Mouse (Mus musculus) hindbrain, embryonic 15.5 days (tissue): Measurements from ENCODE around the gene Oard1. TPM values are rescaled to one million over a fixed set of nuclear protein-coding genes. Genes with fewer than 3 reads are reported as not detected.

Experiments
- ATAC-seq: fragments of 200-750 bp; cut with Nextera tagmentation; 2 replicates; pipeline ENCODE4 v1.8.0; 2017; ENCODE audit warnings: low read depth, moderate number of reproducible peaks, moderate TSS enrichment; ENCODE audit not compliant: low FRiP score
- H3K27ac ChIP-seq: fragments of 300-500 bp; sonication (generic); replicated peaks from 2 replicates; pipeline ENCODE4 v1.5.1; 2015; ENCODE audit warnings: mild to moderate bottlenecking, inconsistent platforms
- H3K27me3 ChIP-seq: fragments of 300-500 bp; sonication (generic); 2 replicates; pipeline ENCODE4 v1.6.1; 2015; ENCODE audit warnings: control low read depth, inconsistent platforms
- H3K36me3 ChIP-seq: fragments of 300-500 bp; sonication (generic); 2 replicates; pipeline ENCODE4 v1.6.1; 2015; ENCODE audit warnings: control low read depth, inconsistent platforms
- H3K4me1 ChIP-seq: fragments of 300-500 bp; sonication (generic); replicated peaks from 2 replicates; pipeline ENCODE4 v1.6.1; 2015; ENCODE audit warnings: control low read depth, inconsistent platforms
- H3K4me2 ChIP-seq: fragments of 300-500 bp; sonication (generic); 2 replicates; pipeline ENCODE4 v1.6.1; 2015; ENCODE audit warnings: moderate library complexity, mild to moderate bottlenecking, inconsistent platforms
- H3K4me3 ChIP-seq: fragments of 300-500 bp; sonication (generic); 2 replicates; pipeline ENCODE4 v1.5.1; 2015; ENCODE audit warnings: mild to moderate bottlenecking, inconsistent platforms
- H3K9ac ChIP-seq: fragments of 300-500 bp; sonication (generic); 2 replicates; pipeline ENCODE4 v1.6.1; 2015; ENCODE audit warnings: inconsistent platforms
- H3K9me3 ChIP-seq: fragments of 300-500 bp; sonication (generic); 2 replicates; pipeline ENCODE4 v1.6.1; 2016; ENCODE audit warnings: control low read depth, inconsistent platforms
- WGBS: fragments of 180-500 bp; shearing (Covaris S2); methylation state at CpG from one replicate; pipeline ENCODE4 v1.1.7; 2015; 5-methylcytosine and 5-hydroxymethylcytosine counted together
- polyA plus RNA-seq: library from polyadenylated mRNA; unstranded; fragments of >200 nt; fragmentation: Nextera tagmentation; extraction: Ambion mirVana; gene quantifications from 2 replicates; pipeline ENCODE4 v1.2.1, GENCODE M21; 2015

Oard1 gene
- 35.1 TPM in 2 replicates for polyA plus RNA-seq

DNA sequence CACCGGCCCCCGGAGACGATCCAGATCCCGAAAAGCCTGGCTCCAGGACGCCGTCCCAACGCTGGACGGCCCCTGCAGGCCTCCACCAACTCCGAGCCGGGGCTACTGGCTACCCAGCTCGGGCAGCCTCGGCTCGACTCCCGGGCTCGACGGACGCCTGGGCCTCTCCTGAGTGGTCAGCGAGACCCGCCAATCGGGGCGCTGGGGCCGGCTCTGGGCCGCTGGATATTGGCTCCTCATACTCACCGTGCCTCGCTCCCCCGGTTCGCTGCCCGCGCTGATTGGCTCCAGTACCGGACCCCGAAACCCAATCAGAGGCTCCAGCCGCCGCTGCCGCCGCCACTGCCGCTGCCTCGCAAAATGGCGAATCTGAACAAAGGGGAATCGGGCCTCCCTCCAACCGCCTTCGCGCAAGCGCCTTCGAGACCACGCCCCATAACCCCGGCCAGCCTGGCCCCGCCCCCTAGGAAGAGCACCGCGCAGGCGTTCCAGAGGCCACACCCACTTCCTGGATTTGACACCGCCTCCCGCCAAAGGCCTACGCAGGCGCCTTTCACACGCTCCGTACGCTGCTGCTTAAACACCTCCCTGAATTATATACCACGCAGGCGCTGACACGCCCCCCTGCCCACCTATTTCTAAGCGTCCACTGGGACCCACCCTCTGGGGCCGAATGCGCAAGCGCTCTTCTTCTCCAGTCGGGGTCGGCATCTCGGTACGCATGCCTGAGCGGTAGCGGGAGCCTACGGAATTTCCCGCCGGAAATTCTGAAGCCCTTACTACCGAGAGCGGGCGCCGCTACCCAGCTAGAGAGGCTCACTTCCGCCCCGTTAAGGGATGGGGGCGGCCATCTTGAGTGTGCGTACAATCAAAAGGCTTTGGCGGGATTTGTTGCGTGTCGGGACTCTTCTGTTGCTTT, at the start of gene Oard1, which contains the start of gene Nfya:
Oard1 (plus strand) TSS at position 635 of the 919 bp plus-strand sequence.
Nfya (minus strand) TSS at position 527 of the 919 bp plus-strand sequence.
- peak; percentile 98 for ATAC-seq
- Histone ChIP-seq H3K4me3 (peak within 1 kb of the TSS; percentile 64), H3K4me2 (peak within 1 kb of the TSS; percentile 85), H3K27ac (peak within 1 kb of the TSS; percentile 96), H3K4me1 (peaks cover 32% of the 10 kb centered on the region), H3K9ac (peak within 1 kb of the TSS; percentile 88), H3K9me3 (no peaks in the 10 kb centered on the region), H3K36me3 (no peaks in the 10 kb centered on the region), H3K27me3 (no peaks in the 10 kb centered on the region)
- under 1% methylated on average over 84 of the region's 84 CpGs for WGBS

DNA sequence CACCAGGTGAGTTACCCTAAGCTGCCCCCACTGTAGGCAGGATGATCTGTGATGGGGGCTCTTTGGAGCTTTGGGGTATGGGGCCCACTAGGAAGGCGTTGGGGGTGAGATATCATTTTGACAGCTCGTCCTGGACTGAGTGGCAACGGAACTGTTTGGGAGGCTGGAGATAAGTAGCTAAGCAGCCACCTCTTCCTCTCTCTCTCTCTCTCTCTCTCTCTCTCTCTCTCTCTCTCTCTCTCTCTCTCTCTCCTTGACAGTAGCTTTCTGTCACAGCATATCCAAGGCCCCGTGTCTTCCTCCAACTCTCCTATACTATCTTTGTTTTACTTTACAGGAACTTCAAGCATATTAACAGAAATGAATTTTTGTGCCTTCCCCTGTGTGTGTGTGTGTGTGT, 49.4 kb upstream of the Oard1 start:
- WGBS: 94% methylated on average over 4 of the region's 4 CpGs
- Histone ChIP-seq H3K27me3 (no peaks in the 10 kb centered on the region), H3K27ac (no peak overlapping the region), H3K9ac (no peak overlapping the region), H3K4me3 (no peak overlapping the region), H3K36me3 (no peaks in the 10 kb centered on the region), H3K9me3 (no peaks in the 10 kb centered on the region), H3K4me2 (no peak overlapping the region), H3K4me1 (peaks cover 6% of the 10 kb centered on the region; the same call in 1 of the 2 replicates)
- no peak for ATAC-seq

DNA sequence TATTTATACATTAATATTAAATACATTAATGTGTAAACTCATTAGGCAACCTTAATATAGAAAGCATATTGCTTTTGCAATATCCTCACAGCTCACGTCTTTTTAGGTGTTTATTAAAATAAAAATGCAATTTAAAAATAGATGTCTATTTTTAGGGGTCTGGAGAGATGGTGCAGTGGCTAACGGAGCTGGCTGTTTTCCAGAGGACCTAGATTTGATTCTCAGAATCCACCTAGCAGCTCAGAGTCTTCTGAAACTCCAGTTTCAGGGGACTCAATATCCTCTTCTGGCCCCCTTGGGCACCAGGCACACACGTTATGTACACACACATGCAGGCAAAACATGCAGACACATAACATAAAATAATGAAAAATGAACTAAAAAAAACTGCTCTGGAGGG, 47.5 kb upstream of the Oard1 start:
- Histone ChIP-seq H3K4me3 (no peak overlapping the region), H3K9me3 (no peaks in the 10 kb centered on the region)

DNA sequence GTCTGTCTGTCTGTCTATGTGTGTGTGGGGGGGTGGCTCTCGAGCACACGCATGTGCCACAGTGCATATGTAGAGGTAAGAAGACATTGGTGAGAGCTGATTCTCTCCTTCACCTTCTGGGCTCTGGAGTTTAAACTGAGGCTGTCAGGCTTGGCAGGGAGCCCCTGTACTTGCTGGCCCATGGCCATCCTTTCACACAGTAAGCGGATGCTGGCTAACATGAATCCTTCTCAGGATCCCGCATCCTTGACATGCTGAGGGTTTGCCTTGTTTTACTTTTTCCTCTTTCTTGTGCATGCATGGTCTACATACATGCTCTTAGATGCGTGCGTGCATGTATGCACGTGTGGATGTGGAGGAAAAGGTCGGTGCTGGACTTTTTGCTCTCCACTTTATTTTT, 46.8 kb upstream of the Oard1 start:
- Histone ChIP-seq H3K4me1 (peaks cover 6% of the 10 kb centered on the region; the same call in 1 of the 2 replicates), H3K9ac (no peak overlapping the region), H3K9me3 (no peaks in the 10 kb centered on the region), H3K36me3 (no peaks in the 10 kb centered on the region), H3K27me3 (no peaks in the 10 kb centered on the region), H3K4me3 (no peak overlapping the region), H3K27ac (no peak overlapping the region), H3K4me2 (no peak overlapping the region)
- no peak for ATAC-seq
- 81% methylated on average over 8 of the region's 8 CpGs for WGBS

More for the DNA sequence above, 47.5 kb upstream of the Oard1 start:
- no peak overlapping the region for H3K4me2 ChIP-seq
- WGBS: 71% methylated on average over 3 of the region's 3 CpGs
- peaks cover 6% of the 10 kb centered on the region; the same call in 1 of the 2 replicates for H3K4me1 ChIP-seq
- no peak overlapping the region for H3K9ac ChIP-seq
- no peaks in the 10 kb centered on the region for H3K36me3 ChIP-seq
- no peak overlapping the region for H3K27ac ChIP-seq
- no peak for ATAC-seq
- H3K27me3 ChIP-seq: no peaks in the 10 kb centered on the region

DNA sequence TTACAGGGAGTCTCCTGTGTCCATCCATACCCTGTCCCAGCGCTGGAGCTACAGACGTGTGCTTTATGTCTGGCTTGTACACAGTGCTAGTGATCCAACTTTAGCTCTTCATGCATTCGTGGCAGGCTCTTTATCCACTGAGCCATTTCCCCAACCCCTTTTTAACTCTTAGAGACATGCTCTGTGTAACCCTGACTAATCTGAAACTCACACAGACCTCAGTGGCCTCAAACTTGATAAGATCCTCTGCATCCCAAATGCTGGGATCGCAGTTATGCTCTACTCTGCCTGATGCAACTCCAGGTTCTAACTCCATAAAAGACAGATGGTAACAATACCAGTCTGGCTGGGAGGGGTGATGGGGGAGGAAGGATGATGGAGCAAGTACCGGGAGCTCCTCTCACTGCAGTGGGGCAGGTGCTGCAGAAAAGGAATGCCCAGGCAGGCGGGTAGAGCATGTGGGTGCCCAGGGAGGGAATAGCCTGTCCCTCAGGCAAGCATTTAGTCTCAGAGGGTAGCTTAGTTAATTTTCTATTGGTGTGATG, 46.3 kb upstream of the Oard1 start:
- Histone ChIP-seq H3K4me2 (no peak overlapping the region), H3K27ac (no peak overlapping the region), H3K9ac (no peak overlapping the region), H3K4me1 (peaks cover 6% of the 10 kb centered on the region; the same call in 1 of the 2 replicates), H3K4me3 (no peak overlapping the region), H3K9me3 (no peaks in the 10 kb centered on the region), H3K27me3 (no peaks in the 10 kb centered on the region), H3K36me3 (no peaks in the 10 kb centered on the region)
- no peak for ATAC-seq
- 74% methylated on average over 6 of the region's 6 CpGs for WGBS

DNA sequence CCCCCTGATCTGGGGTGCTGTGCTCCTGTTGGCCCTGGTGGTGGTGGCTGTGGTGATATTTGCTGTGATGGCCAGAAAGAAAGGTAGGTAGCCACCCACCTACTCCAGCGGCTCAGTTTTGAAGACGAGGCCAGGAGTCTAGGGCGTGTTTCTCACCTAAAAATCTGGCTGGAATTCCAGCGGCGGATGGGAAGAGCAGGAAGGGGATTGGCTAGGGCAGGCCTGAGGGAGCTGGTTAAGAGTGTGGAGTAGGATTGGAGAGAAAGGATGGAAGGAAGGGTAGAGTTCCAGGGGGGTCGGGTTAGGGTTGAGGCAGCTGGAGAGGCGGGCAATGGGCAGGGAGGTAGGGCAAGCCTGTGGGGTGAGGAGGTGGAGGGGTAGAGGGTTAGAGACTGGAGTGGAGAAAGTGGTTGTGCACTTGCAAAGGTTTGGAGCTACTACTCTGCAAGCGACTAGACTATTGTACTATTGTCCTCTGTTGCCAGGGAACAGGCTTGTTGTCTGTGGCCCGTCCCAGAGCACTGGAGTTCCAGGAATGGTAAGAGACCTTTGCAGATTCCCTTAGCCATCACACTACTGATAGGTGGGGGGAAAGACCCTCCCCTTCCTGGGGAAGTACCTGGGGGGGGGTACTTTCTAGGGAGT, 44.2 kb upstream of the Oard1 start:
- Histone ChIP-seq H3K9ac (no peak overlapping the region), H3K9me3 (no peaks in the 10 kb centered on the region), H3K4me2 (no peak overlapping the region), H3K4me1 (peaks cover 6% of the 10 kb centered on the region; the same call in 1 of the 2 replicates), H3K27me3 (no peaks in the 10 kb centered on the region), H3K27ac (no peak overlapping the region), H3K4me3 (no peak overlapping the region), H3K36me3 (no peaks in the 10 kb centered on the region)
- 70% methylated on average over 9 of the region's 9 CpGs for WGBS
- ATAC-seq: no peak

DNA sequence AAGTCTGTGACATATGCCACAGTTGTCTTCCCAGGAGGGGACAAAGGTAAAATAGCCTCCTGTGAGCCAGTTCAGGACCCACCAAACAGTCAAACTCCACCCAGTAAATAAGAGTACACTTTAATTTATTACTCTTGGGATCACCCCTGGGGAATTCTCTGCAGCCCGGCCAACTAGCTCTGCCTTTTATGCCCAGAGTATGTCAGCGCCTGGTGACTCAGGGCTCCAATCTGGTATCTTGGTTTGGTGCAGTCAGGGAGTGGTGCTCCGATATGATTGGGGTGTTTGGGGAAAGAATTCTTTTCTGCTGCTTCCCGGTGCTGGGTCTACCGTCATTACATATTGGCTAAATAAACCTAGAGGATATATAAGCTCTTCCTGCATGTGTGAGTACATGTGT, 43.0 kb upstream of the Oard1 start:
- Histone ChIP-seq H3K9me3 (no peaks in the 10 kb centered on the region), H3K4me3 (no peak overlapping the region), H3K36me3 (no peaks in the 10 kb centered on the region), H3K9ac (no peak overlapping the region), H3K27ac (no peak overlapping the region), H3K4me2 (no peak overlapping the region), H3K27me3 (no peaks in the 10 kb centered on the region), H3K4me1 (peaks cover 6% of the 10 kb centered on the region; the same call in 1 of the 2 replicates)
- ATAC-seq: no peak
- WGBS: 89% methylated on average over 5 of the region's 5 CpGs

DNA sequence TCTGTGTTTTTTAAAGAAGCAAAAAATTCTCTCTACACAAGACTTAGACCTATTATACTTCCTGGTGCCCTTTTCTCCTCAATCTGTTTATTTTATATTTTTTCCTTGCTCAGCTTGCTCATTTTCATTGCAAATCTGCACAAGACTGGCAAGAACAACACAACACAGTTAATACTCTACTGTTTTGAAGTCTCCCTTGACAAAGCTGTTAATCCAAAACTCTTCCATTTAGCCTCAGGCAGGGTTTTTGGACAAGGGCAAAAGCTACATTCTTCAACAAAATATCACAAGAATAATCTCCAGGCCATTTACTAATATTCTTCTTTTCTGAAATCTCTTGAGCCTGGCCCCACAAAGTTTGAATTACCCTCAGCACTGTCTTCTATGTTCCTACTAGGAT, 38.2 kb upstream of the Oard1 start:
- Histone ChIP-seq H3K27me3 (no peaks in the 10 kb centered on the region), H3K4me2 (no peak overlapping the region), H3K4me1 (no peaks in the 10 kb centered on the region), H3K27ac (no peak overlapping the region), H3K4me3 (no peak overlapping the region), H3K36me3 (no peaks in the 10 kb centered on the region), H3K9ac (no peak overlapping the region), H3K9me3 (no peaks in the 10 kb centered on the region)
- ATAC-seq: no peak

DNA sequence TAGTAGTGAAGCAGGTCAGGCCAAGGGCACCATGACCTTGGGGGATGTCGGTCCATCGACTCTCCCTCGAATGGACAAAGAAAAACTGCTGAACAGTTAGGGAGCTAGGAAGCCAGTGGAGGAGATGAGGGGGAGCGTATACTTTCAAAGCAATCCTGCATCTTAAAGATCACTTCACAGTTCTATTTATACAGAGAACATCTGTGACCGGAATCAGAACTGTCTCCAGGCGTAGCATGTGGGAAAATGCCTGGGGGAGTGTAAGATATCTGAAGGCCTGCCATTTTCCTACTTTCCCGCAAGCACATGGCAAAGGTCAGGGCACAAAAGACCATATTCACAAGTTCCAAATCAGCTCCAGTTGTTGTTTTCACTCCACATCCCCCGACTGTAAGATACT, 36.8 kb upstream of the Oard1 start:
- no peaks in the 10 kb centered on the region for H3K27me3 ChIP-seq
- 86% methylated on average over 8 of the region's 8 CpGs for WGBS
- no peak for ATAC-seq
- H3K4me1 ChIP-seq: no peaks in the 10 kb centered on the region
- no peaks in the 10 kb centered on the region for H3K36me3 ChIP-seq
- no peak overlapping the region for H3K4me3 ChIP-seq
- H3K4me2 ChIP-seq: no peak overlapping the region
- no peak overlapping the region for H3K27ac ChIP-seq
- H3K9ac ChIP-seq: no peak overlapping the region
- H3K9me3 ChIP-seq: no peaks in the 10 kb centered on the region

DNA sequence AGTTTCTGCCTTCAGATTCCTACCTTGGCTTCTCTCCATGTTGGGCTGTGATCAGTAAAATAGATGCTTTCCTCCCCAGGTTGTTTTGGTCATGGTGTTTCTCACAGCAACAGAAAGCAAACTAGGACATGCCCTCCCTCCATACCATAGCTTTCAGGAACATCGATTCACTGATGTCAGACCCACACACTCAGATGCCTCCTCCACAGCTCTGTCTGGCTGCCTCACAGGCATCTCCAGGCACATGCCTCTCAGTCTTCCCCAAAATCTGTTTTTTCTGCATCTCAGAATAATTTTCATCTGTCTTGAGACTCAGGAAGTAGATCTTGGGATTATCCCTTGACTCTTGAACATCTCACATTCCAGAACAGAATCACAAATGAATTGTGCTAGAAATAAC, 33.7 kb upstream of the Oard1 start:
- Histone ChIP-seq H3K27ac (no peak overlapping the region), H3K4me3 (no peak overlapping the region)
- no peak for ATAC-seq

DNA sequence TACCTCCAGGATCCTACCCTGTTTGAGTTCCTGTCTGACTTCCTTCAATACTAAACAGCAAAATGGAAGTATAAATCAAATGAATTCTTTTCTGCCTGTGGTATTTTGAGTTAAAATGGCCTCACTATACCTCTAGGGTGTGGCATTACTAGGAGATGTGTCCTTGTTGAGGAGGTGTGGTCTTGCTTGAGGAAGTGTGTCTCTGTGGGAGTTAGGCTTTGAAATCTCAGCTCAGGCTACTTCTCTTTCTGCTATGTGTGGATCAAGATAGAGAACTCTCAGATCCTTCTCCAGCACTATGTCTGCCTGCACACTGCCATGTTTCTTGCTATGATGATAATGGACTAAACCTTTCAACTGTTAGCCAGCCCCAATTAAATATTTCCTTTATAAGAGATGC, 30.8 kb upstream of the Oard1 start:
- H3K36me3 ChIP-seq: no peaks in the 10 kb centered on the region
- no peak overlapping the region for H3K9ac ChIP-seq
- no peak overlapping the region for H3K4me3 ChIP-seq
- no peak overlapping the region for H3K27ac ChIP-seq
- no peaks in the 10 kb centered on the region for H3K4me1 ChIP-seq
- no peaks in the 10 kb centered on the region for H3K27me3 ChIP-seq
- H3K4me2 ChIP-seq: no peak overlapping the region
- no peak for ATAC-seq
- H3K9me3 ChIP-seq: no peaks in the 10 kb centered on the region

More for the DNA sequence above, 33.7 kb upstream of the Oard1 start:
- Histone ChIP-seq H3K9me3 (no peaks in the 10 kb centered on the region), H3K36me3 (no peaks in the 10 kb centered on the region), H3K4me2 (no peak overlapping the region), H3K27me3 (no peaks in the 10 kb centered on the region), H3K9ac (no peak overlapping the region), H3K4me1 (no peaks in the 10 kb centered on the region)
- 96% methylated on average over 1 of the region's 1 CpGs for WGBS
